Mouse (Mus musculus): ENCODE measurements around the gene Pi16.

Gene Pi16

DNA sequence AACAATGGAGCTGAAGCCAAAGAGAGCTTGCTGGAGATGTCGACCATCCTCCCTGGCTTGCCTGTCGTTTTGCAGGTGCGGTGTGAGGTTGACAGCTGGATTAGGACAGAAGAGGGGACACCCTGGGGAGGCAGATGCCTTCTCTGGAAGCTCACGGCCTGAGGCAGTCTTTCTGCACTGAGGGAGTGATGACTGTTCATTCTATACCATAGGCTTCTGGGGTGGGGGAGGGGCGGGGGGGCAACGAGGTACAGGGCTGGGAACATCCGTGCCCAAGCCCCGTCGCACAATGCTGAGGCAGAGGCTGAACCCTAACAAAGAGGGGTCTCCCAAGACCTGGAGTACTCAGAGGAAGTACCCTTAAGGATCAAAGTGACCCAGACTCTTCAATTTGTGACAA is 39.4 kb downstream of the Pi16 start:
- no peak for DNase-seq (ENCODE audit: low spot score)

DNA sequence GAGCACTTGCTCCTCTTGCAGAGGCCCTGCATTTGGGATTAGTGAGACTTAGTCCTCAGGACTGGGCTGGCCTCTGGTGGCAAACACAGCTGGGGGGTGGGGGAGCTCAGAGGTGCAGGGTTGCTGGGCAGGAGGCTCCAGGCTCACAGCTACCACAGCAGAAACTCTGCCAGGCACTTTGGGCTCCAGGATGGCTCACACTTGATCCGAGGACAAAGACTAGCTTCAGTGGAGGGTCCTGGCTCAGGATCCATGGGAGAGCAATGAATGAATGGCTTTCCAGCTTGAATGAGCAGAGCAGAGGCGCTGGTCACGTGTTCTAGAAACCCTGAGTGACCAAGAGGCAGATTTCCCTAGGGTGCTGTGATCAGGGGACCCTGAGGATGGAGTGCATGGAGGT is 41.4 kb downstream of the Pi16 start:
- DNase-seq (ENCODE audit: low spot score) = no peak

DNA sequence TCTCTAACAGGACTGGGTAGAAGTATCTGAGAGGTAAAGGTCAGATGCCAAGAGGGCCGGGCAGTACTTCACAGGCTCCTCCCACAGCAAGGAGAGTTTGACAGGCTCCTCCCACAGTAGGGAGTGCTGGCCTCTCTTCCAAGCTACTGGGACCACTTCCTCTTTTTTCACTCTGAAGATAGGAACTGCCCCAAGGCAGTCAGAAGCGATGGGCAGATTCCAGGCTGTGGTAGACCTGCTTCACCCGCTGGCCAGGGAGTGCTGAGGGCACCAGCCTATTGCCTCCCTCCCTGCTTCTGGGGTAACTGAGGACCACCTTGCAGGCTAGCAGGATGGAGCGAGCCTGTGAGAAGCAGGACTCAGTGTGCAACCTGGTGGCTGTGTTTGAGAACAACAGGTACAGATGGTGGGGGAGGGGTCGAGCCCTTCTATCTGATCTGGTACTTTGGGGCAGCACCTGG is 43.3 kb downstream of the Pi16 start, which contains the start of gene Fgd2:
TSS of gene Fgd2 (plus strand) at position 154 of the 461 bp plus-strand sequence.
- no peak for DNase-seq (ENCODE audit: low spot score)

DNA sequence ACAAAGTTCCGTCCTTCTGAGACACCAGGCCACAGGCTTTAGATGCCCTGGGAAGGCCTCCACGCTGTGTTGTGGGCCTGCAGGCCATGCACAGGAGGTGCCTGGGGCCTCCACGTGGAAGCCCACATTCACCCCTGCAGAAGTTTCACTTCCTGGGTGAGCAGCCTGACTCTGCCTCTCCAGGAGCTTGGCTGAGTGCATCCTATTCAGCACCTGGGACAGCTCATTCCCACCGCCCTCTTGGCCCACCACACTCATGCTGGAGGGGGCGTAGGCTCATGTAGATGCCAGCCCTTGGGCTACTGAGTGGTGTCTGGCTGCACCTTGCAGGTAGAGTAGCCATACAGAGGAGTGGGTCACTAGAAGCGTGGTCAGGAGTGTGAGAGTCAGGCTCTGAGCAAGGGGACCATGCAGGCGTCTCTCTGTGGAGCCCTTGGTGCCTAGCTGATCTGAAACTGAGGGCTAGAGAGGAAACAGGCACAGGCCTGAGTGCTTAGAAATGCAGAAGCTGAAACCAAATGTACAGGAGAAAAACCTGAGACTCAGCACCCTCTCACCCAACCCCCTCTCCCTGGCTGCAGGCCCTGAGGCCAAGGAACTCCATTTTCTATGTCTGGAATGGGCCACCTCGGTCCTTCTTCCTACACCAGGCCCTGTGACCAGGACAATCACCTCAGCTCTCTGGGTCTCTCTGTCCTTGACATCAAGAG is 44.7 kb downstream of the Pi16 start:
- DNase-seq (ENCODE audit: low spot score) = no peak

DNA sequence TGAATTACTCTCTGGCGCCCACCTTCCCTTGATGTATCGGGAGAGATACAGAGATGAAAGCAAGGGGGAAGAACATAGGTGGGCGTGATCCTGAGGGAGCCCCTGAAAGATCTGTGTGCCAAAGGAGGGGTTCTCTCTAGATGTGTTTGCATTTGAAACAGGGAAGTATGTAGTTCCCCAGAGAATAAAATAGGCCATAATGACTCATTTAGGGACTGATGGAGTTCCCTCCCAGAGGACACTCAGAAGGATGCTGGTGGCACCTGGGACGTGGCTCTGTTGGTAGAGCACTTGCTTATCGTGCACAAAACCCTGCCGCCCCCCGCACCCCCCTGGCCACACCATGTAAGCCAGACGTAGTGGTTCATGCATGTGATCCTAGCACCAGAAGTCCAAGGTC is 45.6 kb downstream of the Pi16 start:
- DNase-seq (ENCODE audit: low spot score) = no peak

DNA sequence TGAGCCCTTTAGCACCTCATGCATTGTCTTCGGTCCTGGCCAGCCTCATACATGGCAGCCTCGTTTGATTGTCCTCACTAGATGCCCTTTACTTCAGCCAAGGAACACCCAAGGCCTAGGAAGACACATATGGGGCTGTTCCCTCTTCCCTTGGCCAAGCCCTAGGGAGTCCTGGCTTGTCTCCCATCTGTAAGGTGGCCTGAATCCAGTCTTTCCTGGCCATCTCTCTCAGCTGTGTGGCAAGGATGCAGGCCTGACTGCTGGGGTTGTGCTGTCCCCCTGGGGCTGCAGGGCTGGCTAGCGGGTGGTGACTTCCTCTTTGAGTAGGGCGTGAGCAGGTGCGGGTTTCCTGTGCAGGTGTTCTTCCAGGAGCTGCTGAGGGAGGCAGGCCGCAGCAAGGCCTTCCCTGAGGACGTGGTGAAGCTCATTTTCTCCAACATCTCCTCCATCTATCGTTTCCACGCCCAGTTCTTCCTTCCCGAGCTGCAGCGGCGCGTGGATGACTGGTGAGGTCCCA is 47.7 kb downstream of the Pi16 start:
- DNase-seq (ENCODE audit: low spot score) = no peak

DNA sequence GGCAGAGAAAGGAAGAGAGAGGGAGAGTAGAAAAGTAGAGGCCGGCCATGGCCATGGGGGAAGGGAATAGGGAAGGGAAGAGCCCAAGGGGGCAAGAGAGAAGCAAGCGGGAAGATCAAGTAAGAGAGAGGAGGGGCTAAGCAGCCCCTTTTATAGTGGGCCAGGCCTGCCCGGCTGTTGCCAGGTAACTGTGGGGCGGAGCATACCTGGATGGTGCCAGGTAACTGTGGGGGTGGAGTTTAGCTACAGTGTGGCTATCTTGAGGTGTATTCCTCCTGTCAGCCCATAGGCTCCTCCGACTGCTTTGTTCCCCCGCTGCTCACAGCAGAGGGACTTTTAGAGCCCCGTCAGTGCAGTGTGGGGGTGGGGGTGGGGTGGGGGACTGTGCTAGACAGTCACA is 51.2 kb downstream of the Pi16 start:
- DNase-seq (ENCODE audit: low spot score) = no peak

DNA sequence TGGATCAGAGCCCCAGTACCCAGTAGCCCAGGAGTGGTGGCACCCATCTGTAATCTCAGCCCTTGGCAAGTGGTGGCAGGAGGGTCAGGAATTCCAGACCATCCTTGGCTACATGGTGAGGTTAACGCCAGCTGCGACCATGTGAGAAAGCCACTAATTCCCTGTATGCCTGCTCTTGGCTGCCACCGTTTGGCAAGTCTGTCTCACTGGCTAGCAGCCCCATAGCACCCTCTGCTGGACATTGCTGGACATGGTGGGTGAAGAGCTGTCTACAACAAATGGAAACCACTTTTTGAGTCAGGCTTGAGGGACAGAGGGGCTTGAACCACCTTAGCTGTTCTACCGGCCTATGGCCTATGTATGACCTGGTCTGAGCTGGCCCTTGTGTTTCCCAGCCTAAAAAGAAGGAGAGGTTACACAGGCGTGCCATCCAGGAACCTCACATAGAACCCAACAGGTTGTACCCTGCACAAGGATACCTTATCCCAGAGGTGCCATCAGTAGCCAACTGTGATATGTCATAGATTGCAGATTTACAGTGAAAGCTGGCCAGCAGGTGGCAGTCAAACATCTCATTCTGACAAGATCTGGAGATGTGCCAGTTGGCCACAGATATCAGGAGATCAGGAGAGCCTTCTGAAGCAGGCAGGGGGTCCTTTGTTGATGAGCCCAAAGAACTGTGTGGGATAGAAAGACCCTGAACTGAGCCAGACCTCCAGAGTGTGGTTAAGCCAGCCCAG is 53.7 kb downstream of the Pi16 start:
- peak; percentile 88 for DNase-seq (ENCODE audit: low spot score)

DNA sequence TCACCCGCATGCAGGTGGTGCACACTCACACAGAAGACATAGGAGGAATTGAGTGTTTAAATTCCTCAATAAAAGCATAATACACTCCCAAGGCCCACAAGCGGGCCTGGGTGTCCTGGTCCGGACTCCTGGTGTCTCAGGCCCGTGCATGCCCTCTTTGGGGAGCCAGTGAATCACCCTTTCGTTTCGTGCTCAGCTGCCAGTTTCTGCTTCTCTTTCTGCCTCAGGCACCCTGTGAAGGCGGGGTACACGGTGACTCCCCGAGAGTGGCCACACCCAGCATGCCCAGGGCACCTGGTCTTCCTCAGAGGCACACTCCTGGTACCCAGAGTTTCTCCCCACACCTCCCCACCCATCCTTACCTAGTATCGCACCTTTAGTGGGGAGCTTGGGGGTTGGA is 58.4 kb downstream of the Pi16 start:
- DNase-seq (ENCODE audit: low spot score) = no peak

DNA sequence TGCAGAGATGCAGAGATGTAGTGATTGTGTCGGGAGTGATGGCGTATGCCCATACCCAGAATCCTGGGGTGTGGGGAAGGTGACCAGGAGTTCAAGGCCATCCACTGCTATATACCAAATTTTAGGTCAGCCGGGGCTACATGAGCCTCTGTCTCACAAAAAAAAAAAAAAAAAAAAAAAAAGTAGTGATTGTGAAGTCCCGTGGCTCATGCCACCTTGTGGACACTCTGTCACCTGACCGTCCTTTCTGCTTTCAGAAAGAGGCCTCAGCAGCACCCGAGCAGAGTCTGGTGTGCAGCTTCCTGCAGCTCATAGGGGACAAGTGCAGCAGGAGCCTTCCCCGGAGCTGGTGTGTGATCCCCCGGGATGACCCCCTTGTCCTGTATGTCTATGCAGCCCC is 60.6 kb downstream of the Pi16 start:
- DNase-seq (ENCODE audit: low spot score) = no peak
